Mouse (Mus musculus) right cerebral cortex, postnatal 14 days (tissue): ENCODE data around the gene Flad1.

Experiments used
- DNase-seq: peaks from one replicate; pipeline ENCODE4 v3.0.0; 2022

Gene Flad1

GRCm38 (mm10) chr3:89425141-89425525 lies 13.5 kb upstream of the Flad1 start:
- DNase-seq: no peak

GRCm38 (mm10) chr3:89424416-89425140 lies 12.9 kb upstream of the Flad1 start:
- DNase-seq: no peak

- no peak for DNase-seq
These were observed 11.0 kb upstream of the Flad1 start for GRCm38 (mm10) chr3:89422556-89423205.

- no peak for DNase-seq
These were observed 10.3 kb upstream of the Flad1 start for GRCm38 (mm10) chr3:89421810-89422473.

GRCm38 (mm10) chr3:89421002-89421774 lies 9.5 kb upstream of the Flad1 start:
- DNase-seq: peak; percentile 45

GRCm38 (mm10) chr3:89420421-89420820 lies 8.8 kb upstream of the Flad1 start:
- no peak for DNase-seq

GRCm38 (mm10) chr3:89419981-89420380 lies 8.3 kb upstream of the Flad1 start:
- no peak for DNase-seq

GRCm38 (mm10) chr3:89419571-89419970 lies 7.9 kb upstream of the Flad1 start:
- no peak for DNase-seq

GRCm38 (mm10) chr3:89418861-89419250 lies 7.2 kb upstream of the Flad1 start:
- no peak for DNase-seq

GRCm38 (mm10) chr3:89418170-89418860 lies 6.6 kb upstream of the Flad1 start, which contains the start of the genes Cks1b and Shc1:
Cks1b (minus strand) TSS chr3:89418383.
Shc1 (plus strand) TSS chr3:89418443.
- DNase-seq: peak; percentile 88

GRCm38 (mm10) chr3:89417840-89418169 lies 6.1 kb upstream of the Flad1 start:
- no peak for DNase-seq

- DNase-seq: no peak
These were observed 5.5 kb upstream of the Flad1 start for GRCm38 (mm10) chr3:89417131-89417530.

- DNase-seq: no peak
These were observed 4.5 kb upstream of the Flad1 start for GRCm38 (mm10) chr3:89416158-89416557.

GRCm38 (mm10) chr3:89410864-89411263 lies 806 bp downstream of the Flad1 start:
- DNase-seq: no peak

GRCm38 (mm10) chr3:89409701-89410100 lies 2.0 kb downstream of the Flad1 start:
- no peak for DNase-seq

GRCm38 (mm10) chr3:89408448-89408847 lies 3.2 kb downstream of the Flad1 start:
- no peak for DNase-seq

- no peak for DNase-seq
These were observed 4.8 kb downstream of the Flad1 start for GRCm38 (mm10) chr3:89406887-89407286.

GRCm38 (mm10) chr3:89402693-89403092 lies 9.0 kb downstream of the Flad1 start, which contains the start of gene Lenep:
Lenep (minus strand) TSS chr3:89402793.
- no peak for DNase-seq

GRCm38 (mm10) chr3:89401329-89401728 lies 10.3 kb downstream of the Flad1 start:
- DNase-seq: no peak

- no peak for DNase-seq
These were observed 15.0 kb downstream of the Flad1 start for GRCm38 (mm10) chr3:89396654-89397005.

- peak; percentile 54 for DNase-seq
These were observed 15.6 kb downstream of the Flad1 start for GRCm38 (mm10) chr3:89395806-89396653.

GRCm38 (mm10) chr3:89395419-89395805 lies 16.3 kb downstream of the Flad1 start:
- no peak for DNase-seq
